Mouse (Mus musculus): ENCODE data around the gene Ahctf1. TPM values are rescaled to one million over a fixed set of nuclear protein-coding genes. Genes with fewer than 3 reads are reported as not detected.
"Not testable (repeated sequence)": the region's sequence is repeated elsewhere in the genome, so short reads cannot be mapped to it uniquely, and the experiment has no call there.

Ahctf1 gene
- polyA plus RNA-seq, 1 experiment from 2014 or later: 33.1 TPM

DNA sequence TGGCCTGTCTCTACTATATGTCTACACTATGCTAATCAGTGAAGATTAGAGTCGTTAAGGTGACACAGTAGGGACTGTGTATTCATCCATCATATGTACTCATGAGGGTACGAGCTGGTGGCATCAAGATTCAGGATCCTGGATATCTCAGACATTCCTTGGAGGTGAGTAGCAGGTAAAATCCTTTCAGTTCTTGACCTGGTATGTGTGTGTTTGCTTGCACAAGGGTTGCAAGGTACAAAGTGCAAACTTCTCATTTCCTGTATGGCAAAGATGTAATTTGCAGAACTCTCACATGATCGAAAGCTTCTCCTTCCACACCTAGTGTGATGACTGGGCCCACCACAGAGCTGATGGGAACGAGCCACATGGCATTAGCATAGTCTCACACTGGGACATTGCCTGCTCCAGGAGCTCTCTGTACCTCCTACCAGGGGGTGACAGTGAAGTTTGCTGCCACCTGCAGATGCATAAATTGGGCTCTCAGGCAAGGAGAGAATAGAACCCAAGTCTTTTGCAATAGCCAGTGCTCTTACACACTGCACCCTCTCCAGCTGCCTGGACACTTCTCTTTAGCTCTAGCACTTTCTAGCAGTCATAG lies 59.8 kb downstream of the Ahctf1 start:
- no peak overlapping the region for H3K9ac ChIP-seq (ENCODE audit: low read length)
- no peaks in the 10 kb centered on the region for H3K9me3 ChIP-seq (ENCODE audit: control insufficient read depth, low read length)
- H3K4me2 ChIP-seq (ENCODE audit: low read length): no peak overlapping the region
- ATAC-seq (replicated peaks; ENCODE audit: low FRiP score, low TSS enrichment, low read depth) (peak; percentile 38), DNase-seq (ENCODE audit: low spot score) (peak; percentile 55)
- H3K4me3 ChIP-seq (ENCODE audit: low read depth, low read length): no peak overlapping the region
- H3K27me3 ChIP-seq (replicated peaks; ENCODE audit: control insufficient read depth, insufficient read depth, low read length): no peaks in the 10 kb centered on the region
- H3K36me3 ChIP-seq (ENCODE audit: control insufficient read depth, insufficient read depth, low read length): peaks cover 51% of the 10 kb centered on the region
- no peaks in the 10 kb centered on the region for H3K4me1 ChIP-seq (replicated peaks; ENCODE audit: control insufficient read depth, insufficient read depth, low read length)
- H3K27ac ChIP-seq (ENCODE audit: low read depth): no peak overlapping the region
- WGBS: 75% methylated on average over 4 of the region's 4 CpGs

DNA sequence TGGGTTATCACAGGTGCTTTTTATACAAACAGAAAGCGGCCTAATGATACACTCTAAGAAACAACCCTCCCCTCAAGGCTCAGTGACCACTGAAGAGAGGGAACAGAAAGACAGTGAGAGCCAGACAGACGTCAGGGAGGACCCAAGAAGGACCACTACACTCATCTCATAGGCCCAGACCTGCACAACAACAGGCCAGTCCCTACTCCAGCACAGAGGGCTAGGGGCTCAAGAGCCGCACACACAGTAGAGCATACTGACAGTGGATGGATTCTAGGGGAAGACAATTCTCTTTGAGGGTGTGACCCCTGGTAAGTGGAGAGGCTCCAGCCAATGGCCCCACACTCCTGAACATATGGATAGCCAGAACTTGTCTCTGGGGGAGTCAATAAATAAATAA lies 67.0 kb downstream of the Ahctf1 start:
- Histone ChIP-seq H3K9ac (ENCODE audit: low read length) (no peak overlapping the region), H3K27ac (ENCODE audit: low read depth) (no peak overlapping the region)

DNA sequence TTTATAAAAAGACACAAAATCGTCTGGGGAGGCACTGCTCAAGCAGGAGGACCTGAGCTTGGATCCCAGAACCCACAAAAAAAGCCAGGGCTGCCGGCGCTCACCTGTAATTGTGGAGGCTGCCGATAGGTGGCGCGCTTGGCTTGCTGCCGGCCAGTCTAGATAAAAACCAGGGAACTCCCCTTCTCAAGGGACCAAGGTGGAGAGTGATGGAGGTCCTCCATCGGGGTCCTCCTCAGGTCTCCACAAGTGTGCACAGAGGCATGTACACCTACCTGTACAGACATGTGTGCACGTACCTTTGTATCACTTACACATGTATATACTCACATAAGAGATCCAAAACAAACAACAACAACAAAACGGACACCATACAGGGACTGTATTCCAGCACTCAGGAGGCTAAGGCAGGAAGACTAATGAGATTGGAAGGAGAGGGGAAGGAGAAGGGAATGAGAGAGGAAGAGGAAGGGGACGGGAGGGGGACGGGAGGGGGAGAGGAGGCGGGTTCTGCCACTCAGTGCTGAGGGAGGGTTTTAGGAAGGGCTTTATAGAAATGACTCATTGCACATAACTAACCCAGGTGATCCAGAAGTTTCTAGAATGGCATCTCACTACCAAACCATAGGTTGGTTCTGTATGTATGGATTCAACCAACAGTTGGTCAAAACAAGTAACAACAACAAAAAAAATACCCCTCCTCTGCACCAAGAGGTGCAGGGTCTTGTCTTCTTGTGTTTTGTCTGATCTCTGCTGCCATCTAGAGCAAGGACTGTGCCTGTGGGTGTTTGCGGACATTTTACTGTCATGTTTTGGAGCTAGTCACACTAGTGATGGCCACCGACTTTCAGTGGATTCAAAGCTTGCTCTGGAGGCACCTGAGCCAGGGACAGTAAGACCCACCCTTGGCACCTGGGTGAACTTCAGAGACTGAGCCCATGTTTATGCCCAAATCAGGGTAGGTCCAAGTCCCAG lies 68.7 kb downstream of the Ahctf1 start:
- peak; percentile 80 for DNase-seq (ENCODE audit: low spot score)
- no peak overlapping the region for H3K4me3 ChIP-seq (ENCODE audit: low read depth, low read length)
- no peak overlapping the region for H3K4me2 ChIP-seq (ENCODE audit: low read length)
- 38% methylated on average over 15 of the region's 15 CpGs for WGBS
- no peak overlapping the region for H3K9ac ChIP-seq (ENCODE audit: low read length)
- no peak overlapping the region for H3K27ac ChIP-seq (ENCODE audit: low read depth)
- peak; percentile 64 for ATAC-seq (replicated peaks; ENCODE audit: low FRiP score, low TSS enrichment, low read depth)
- H3K4me1 ChIP-seq (replicated peaks; ENCODE audit: control insufficient read depth, insufficient read depth, low read length): no peaks in the 10 kb centered on the region
- H3K9me3 ChIP-seq (ENCODE audit: control insufficient read depth, low read length): no peaks in the 10 kb centered on the region
- H3K27me3 ChIP-seq (replicated peaks; ENCODE audit: control insufficient read depth, insufficient read depth, low read length): no peaks in the 10 kb centered on the region
- no peaks in the 10 kb centered on the region for H3K36me3 ChIP-seq (ENCODE audit: control insufficient read depth, insufficient read depth, low read length)

More for the DNA sequence above, 67.0 kb downstream of the Ahctf1 start:
- Histone ChIP-seq H3K36me3 (ENCODE audit: control insufficient read depth, insufficient read depth, low read length) (no peaks in the 10 kb centered on the region), H3K27me3 (replicated peaks; ENCODE audit: control insufficient read depth, insufficient read depth, low read length) (no peaks in the 10 kb centered on the region), H3K4me3 (ENCODE audit: low read depth, low read length) (no peak overlapping the region), H3K4me2 (ENCODE audit: low read length) (no peak overlapping the region), H3K4me1 (replicated peaks; ENCODE audit: control insufficient read depth, insufficient read depth, low read length) (no peaks in the 10 kb centered on the region), H3K9me3 (ENCODE audit: control insufficient read depth, low read length) (no peaks in the 10 kb centered on the region)
- DNase-seq (ENCODE audit: low spot score): no peak
- WGBS: 81% methylated on average over 3 of the region's 3 CpGs
- ATAC-seq (replicated peaks; ENCODE audit: low FRiP score, low TSS enrichment, low read depth): no peak

DNA sequence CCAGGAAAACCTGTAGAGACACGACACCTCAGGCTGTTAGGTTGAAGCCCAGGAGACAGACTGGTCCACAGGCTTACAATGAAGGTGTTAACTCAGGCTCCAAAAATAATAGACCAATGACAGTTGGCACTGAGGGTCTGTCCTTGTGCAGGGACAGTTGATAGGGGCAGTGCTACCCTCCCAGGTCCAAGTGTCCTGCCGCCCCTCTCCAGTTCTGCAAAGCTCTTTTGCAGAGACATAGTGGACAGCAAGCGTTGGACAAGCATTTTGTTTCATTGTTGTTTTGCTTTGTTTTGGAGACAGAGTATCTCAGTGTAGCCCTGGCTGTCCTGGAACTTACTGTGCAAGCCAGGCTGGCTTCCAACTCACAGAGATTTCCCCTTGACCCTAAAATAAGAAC lies 72.1 kb downstream of the Ahctf1 start:
- no peak for ATAC-seq (replicated peaks; ENCODE audit: low FRiP score, low TSS enrichment, low read depth)
- whole genome bisulfite sequencing: 93% methylated on average over 3 of the region's 3 CpGs
- Histone ChIP-seq H3K27ac (ENCODE audit: low read depth) (no peak overlapping the region), H3K36me3 (ENCODE audit: control insufficient read depth, insufficient read depth, low read length) (no peaks in the 10 kb centered on the region), H3K27me3 (replicated peaks; ENCODE audit: control insufficient read depth, insufficient read depth, low read length) (no peaks in the 10 kb centered on the region), H3K4me1 (replicated peaks; ENCODE audit: control insufficient read depth, insufficient read depth, low read length) (no peaks in the 10 kb centered on the region), H3K4me3 (ENCODE audit: low read depth, low read length) (no peak overlapping the region), H3K9ac (ENCODE audit: low read length) (no peak overlapping the region), H3K9me3 (ENCODE audit: control insufficient read depth, low read length) (no peaks in the 10 kb centered on the region), H3K4me2 (ENCODE audit: low read length) (no peak overlapping the region)
- DNase-seq (ENCODE audit: low spot score): no peak

DNA sequence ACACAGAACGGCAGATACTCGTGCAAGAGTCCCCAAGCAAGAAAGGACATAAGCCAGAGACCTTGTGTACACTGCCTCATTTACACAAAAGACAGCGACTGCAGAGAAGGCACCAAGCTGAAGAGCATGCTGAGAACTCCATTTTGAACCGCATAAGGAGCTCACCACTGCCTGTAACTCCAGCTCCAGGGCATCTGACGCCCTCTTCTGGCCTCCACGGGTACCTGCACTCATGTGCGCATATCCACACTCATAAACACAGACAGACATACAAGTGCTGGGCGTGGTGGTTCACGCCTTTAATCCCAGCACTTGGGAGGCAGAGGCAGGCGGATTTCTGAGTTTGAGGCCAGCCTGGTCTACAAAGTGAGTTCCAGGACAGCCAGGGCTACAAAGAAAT lies 74.8 kb downstream of the Ahctf1 start:
- Histone ChIP-seq H3K4me1 (replicated peaks; ENCODE audit: control insufficient read depth, insufficient read depth, low read length) (no peaks in the 10 kb centered on the region), H3K36me3 (ENCODE audit: control insufficient read depth, insufficient read depth, low read length) (no peaks in the 10 kb centered on the region), H3K4me2 (ENCODE audit: low read length) (no peak overlapping the region), H3K27ac (ENCODE audit: low read depth) (no peak overlapping the region), H3K9me3 (ENCODE audit: control insufficient read depth, low read length) (no peaks in the 10 kb centered on the region), H3K9ac (ENCODE audit: low read length) (no peak overlapping the region), H3K4me3 (ENCODE audit: low read depth, low read length) (no peak overlapping the region), H3K27me3 (replicated peaks; ENCODE audit: control insufficient read depth, insufficient read depth, low read length) (no peaks in the 10 kb centered on the region)
- DNase-seq (ENCODE audit: low spot score) (no peak), ATAC-seq (replicated peaks; ENCODE audit: low FRiP score, low TSS enrichment, low read depth) (no peak)
- 88% methylated on average over 10 of the region's 10 CpGs for WGBS

DNA sequence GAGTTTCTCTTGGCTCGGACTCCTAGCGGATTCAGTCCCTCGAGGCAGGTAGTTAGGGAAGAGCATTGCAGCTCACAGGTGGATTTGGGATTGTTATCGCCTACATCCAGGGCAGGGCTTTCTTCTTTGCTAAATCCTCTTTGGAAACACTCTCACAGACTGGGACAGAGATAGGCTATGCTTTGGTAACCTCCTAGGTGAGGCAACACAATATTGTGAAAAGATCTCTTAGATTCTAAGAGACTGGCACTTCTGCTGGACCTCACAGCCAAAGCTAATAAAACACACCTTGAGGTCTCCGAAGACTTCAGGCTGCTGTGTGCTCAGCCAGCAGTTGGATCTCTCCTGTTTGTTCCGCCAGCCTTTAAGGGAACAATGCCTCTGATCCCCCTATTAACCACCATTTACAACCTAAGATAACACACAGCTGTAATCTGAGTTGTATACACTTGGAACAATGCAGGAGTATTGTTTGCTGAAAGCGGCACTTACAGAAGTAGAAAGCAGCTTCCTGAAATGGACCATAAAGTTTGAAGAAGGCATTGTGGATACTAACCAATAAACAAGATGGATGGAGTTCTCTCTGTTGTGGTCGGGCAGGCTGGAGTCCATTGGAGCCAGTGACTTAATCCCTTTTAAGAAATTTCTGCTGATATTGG lies 80.5 kb downstream of the Ahctf1 start:
- Histone ChIP-seq H3K4me1 (replicated peaks; ENCODE audit: control insufficient read depth, insufficient read depth, low read length) (no peaks in the 10 kb centered on the region), H3K4me2 (ENCODE audit: low read length) (no peak overlapping the region), H3K9me3 (ENCODE audit: control insufficient read depth, low read length) (no peaks in the 10 kb centered on the region), H3K27me3 (replicated peaks; ENCODE audit: control insufficient read depth, insufficient read depth, low read length) (no peaks in the 10 kb centered on the region), H3K9ac (ENCODE audit: low read length) (no peak overlapping the region), H3K4me3 (ENCODE audit: low read depth, low read length) (no peak overlapping the region), H3K27ac (ENCODE audit: low read depth) (no peak overlapping the region), H3K36me3 (ENCODE audit: control insufficient read depth, insufficient read depth, low read length) (no peaks in the 10 kb centered on the region)
- DNase-seq (ENCODE audit: low spot score) (no peak), ATAC-seq (replicated peaks; ENCODE audit: low FRiP score, low TSS enrichment, low read depth) (no peak)
- 61% methylated on average over 8 of the region's 8 CpGs for WGBS

DNA sequence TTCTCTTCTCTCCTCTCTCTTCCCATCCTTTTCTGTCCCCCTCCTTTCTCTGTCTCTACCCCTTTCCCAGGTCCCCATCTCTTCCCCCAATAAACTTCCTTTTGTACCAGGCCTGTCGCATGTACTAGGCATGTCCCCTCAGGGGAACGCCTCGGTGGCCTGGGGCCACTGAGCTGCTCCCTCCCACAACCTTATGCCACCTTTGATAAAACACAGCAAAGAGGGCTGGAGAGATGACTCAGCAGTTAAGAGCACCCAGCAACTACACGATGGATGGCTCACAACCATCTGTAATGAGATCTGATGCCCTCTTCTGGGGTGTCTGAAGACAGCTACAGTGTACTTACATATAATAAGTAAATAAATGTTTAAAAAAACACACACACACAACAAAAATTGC lies 87.7 kb downstream of the Ahctf1 start:
- no peaks in the 10 kb centered on the region for H3K27me3 ChIP-seq (replicated peaks; ENCODE audit: control insufficient read depth, insufficient read depth, low read length)
- H3K4me1 ChIP-seq (replicated peaks; ENCODE audit: control insufficient read depth, insufficient read depth, low read length): no peaks in the 10 kb centered on the region
- H3K9me3 ChIP-seq (ENCODE audit: control insufficient read depth, low read length): no peaks in the 10 kb centered on the region
- no peak overlapping the region for H3K4me2 ChIP-seq (ENCODE audit: low read length)
- H3K4me3 ChIP-seq (ENCODE audit: low read depth, low read length): no peak overlapping the region
- DNase-seq (ENCODE audit: low spot score) (no peak), ATAC-seq (replicated peaks; ENCODE audit: low FRiP score, low TSS enrichment, low read depth) (no peak)
- H3K9ac ChIP-seq (ENCODE audit: low read length): no peak overlapping the region
- no peak overlapping the region for H3K27ac ChIP-seq (ENCODE audit: low read depth)
- 95% methylated on average over 4 of the region's 4 CpGs for WGBS
- no peaks in the 10 kb centered on the region for H3K36me3 ChIP-seq (ENCODE audit: control insufficient read depth, insufficient read depth, low read length)

DNA sequence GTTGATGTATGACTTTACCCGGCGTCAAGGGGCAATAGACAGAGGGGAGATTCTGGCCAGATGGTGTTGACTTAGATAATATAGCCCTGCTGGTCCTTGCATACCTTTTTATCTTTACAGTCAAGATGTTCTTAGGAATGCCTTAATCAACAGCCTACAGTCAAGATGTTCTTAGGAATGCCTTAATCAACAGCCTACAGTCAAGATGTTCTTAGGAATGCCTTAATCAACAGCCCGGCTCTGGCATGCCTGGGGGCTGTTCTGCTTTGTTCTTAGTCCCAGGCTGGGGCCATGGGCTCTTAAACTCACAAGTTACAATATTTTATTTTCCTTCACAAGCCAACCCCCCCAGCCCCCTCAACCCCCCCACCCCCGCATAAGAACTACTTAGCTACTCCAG lies 88.2 kb downstream of the Ahctf1 start:
- not testable (repeated sequence) for ATAC-seq (replicated peaks; ENCODE audit: low FRiP score, low TSS enrichment, low read depth); H3K9ac ChIP-seq (ENCODE audit: low read length); DNase-seq (ENCODE audit: low spot score); H3K36me3 ChIP-seq (ENCODE audit: control insufficient read depth, insufficient read depth, low read length); H3K4me2 ChIP-seq (ENCODE audit: low read length); H3K4me1 ChIP-seq (replicated peaks; ENCODE audit: control insufficient read depth, insufficient read depth, low read length); H3K27me3 ChIP-seq (replicated peaks; ENCODE audit: control insufficient read depth, insufficient read depth, low read length); H3K27ac ChIP-seq (ENCODE audit: low read depth); H3K9me3 ChIP-seq (ENCODE audit: control insufficient read depth, low read length); H3K4me3 ChIP-seq (ENCODE audit: low read depth, low read length)
- 79% methylated on average over 2 of the region's 4 CpGs for WGBS
